ENCODE assay signal across 17 mouse cellular contexts in genomic region chr6:117937222-117937932, GRCm38 (mm10). TPM values are rescaled to one million over a fixed set of nuclear protein-coding genes. Genes with fewer than 3 reads are reported as not detected.
A peak's percentile ranks its signal among the peaks of the same experiment; 100 is the strongest.
DNase-seq lines count a peak whose midpoint lies in the region; ATAC-seq and TF ChIP-seq lines count a peak whose summit lies in the region.
"Had no signal": no experiment of that assay in that cellular context is flagged by ENCODE, and none has a peak within 500 bp of the region (broad histone marks: within the 10 kb centered on the region; RNA-seq: fewer than 3 reads in every experiment).

TSS of gene Fxyd4 (minus strand) at chr6:117937692.

- ATAC-seq in erythroblast, adult 5-6 weeks (replicated peaks; ENCODE audit: low FRiP score, poor library complexity, severe bottlenecking): 0 out of 2 replicates have a peak, but pooled peaks have one; percentile 34
- peak; percentile 80; the same call in 1 of the 2 replicates for ATAC-seq in kidney, postnatal 0 days (replicated peaks; ENCODE audit: low FRiP score, low read depth)
- ATAC-seq: liver, embryonic 12.5 days had no signal

- 66% methylated on average over 10 of the region's 10 CpGs for WGBS in kidney, postnatal 0 days

- H3K27me3 ChIP-seq in kidney, postnatal 0 days (ENCODE audit: insufficient read depth, low read length): no peaks in the 10 kb centered on the region
- H3K27me3 ChIP-seq: CH12.LX; embryonic facial prominence, embryonic 15.5 days; liver, embryonic 12.5 days had no signal

- H3K4me1 ChIP-seq in kidney, postnatal 0 days (replicated peaks; ENCODE audit: insufficient read depth, low read length): no peaks in the 10 kb centered on the region; the same call in 1 of the 2 replicates
- H3K4me1 ChIP-seq: embryonic facial prominence, embryonic 15.5 days had no signal

- TF ChIP-seq CTCF in left cerebral cortex, adult 2 months (IDR thresholded peaks at IDR 0.05): no peak
- no peak for TF ChIP-seq CTCF in kidney, postnatal 0 days (IDR thresholded peaks at IDR 0.05; ENCODE audit: low read depth)

- H3K4me2 ChIP-seq in kidney, postnatal 0 days (ENCODE audit: low read length): no peak within 1 kb of the TSS
- H3K4me2 ChIP-seq: embryonic facial prominence, embryonic 15.5 days; liver, embryonic 12.5 days had no signal

- no peaks in the 10 kb centered on the region for H3K36me3 ChIP-seq in kidney, postnatal 0 days (ENCODE audit: insufficient read depth, low read length)
- H3K36me3 ChIP-seq: embryonic facial prominence, embryonic 15.5 days; liver, embryonic 12.5 days had no signal

- no peak within 1 kb of the TSS for H3K9ac ChIP-seq in kidney, postnatal 0 days (ENCODE audit: low read depth, low read length)
- H3K9ac ChIP-seq: embryonic facial prominence, embryonic 15.5 days; liver, embryonic 12.5 days had no signal

- no peaks in the 10 kb centered on the region for H3K9me3 ChIP-seq in kidney, postnatal 0 days (replicated peaks; ENCODE audit: low read length)
- H3K9me3 ChIP-seq: embryonic facial prominence, embryonic 15.5 days; liver, embryonic 12.5 days had no signal

- no peak for DNase-seq in left cerebral cortex, adult 2 months (ENCODE audit: extremely low spot score in 1 of 2, low spot score in 2 of 2)
- DNase-seq in left cerebral cortex, adult 8-10 months (ENCODE audit: low spot score in 2 of 2): no peak
- DNase-seq in kidney, postnatal 0 days (ENCODE audit: low spot score): no peak
- DNase-seq in naive thymus-derived CD4-positive, alpha-beta T cell, adult 2 months (ENCODE audit: low read depth): peak; percentile 58
- DNase-seq in adipocyte (ENCODE audit: low spot score): no peak
- no peak for DNase-seq in thymus, adult 18-20 months
- no peak for DNase-seq in heart, postnatal 14 days
- DNase-seq: adrenal gland, postnatal 10 days; cerebellum, adult 18-20 months; heart, postnatal 10 days had no signal

- intact Hi-C loops in left cerebral cortex, adult 2 months (cut with DNase I): no loop called here
- intact Hi-C loops in heart, postnatal 14 days (cut with DNase I): no loop called here

- peak within 1 kb of the TSS; percentile 42; the same call in 1 of the 2 replicates for H3K27ac ChIP-seq in left cerebral cortex, adult 2 months
- peak within 1 kb of the TSS; percentile 57; the same call in 1 of the 2 replicates for H3K27ac ChIP-seq in kidney, postnatal 0 days
- H3K27ac ChIP-seq: embryonic facial prominence, embryonic 15.5 days; liver, embryonic 12.5 days had no signal

- no peak within 1 kb of the TSS for H3K4me3 ChIP-seq in left cerebral cortex, adult 2 months
- no peak within 1 kb of the TSS for H3K4me3 ChIP-seq in kidney, postnatal 0 days (replicated peaks; ENCODE audit: low read depth, low read length)
- H3K4me3 ChIP-seq: embryonic facial prominence, embryonic 15.5 days; liver, embryonic 12.5 days had no signal

RNA-seq across cellular contexts. Expression of gene Fxyd4, which starts in this region (rescaled TPM):
- total RNA-seq in left cerebral cortex, adult 2 months (2021): not detected
- total RNA-seq in left cerebral cortex, adult 8-10 months (2022): not detected
- total RNA-seq in erythroblast, adult 5-6 weeks (2015; ENCODE audit: low replicate concordance): not detected in 2 replicates
- total RNA-seq in erythroblast, adult 5-6 weeks (2017; ENCODE audit: low replicate concordance): not detected in 2 replicates
- 193 and 222 TPM in 2 replicates for polyA plus RNA-seq in kidney, postnatal 0 days (2015; fragmentation: Nextera tagmentation; extraction: Ambion mirVana)
- total RNA-seq in heart, postnatal 14 days (2021): not detected
- total RNA-seq: adrenal gland, postnatal 10 days; CH12.LX; heart, postnatal 10 days; layer of hippocampus, postnatal 25 days; midbrain, postnatal 0 days had no signal
- polyA plus RNA-seq: spleen, adult 2 months had no signal

Comparison
In these comparisons a context has a peak if more than half of its experiments do, and no peak if none do; other contexts are left out.
1. Peak in ATAC-seq in erythroblast, adult 5-6 weeks; RNA of the gene not detected or under 1 TPM.